ENCODE assay signal across 21 mouse cellular contexts in the genomic region with DNA sequence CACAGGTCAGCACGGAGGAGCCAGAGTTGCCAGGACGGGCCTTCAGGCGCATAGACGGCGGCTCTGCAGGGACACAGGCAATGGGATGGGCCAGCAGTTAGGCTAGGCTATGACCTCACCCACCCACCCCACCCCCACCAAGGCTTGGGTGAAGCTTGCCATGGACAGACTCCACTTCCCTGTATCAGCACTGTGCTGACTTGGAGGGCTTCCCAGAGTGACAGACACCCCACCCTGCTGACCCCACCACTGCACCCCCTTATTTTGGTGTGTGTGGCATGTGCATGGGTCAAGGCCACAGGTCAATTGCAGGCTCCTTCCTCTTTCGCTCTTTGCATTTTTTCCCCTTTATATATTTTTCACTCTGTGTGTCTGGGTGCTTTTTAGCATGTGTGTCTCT. TPM values are rescaled to one million over a fixed set of nuclear protein-coding genes. Genes with fewer than 3 reads are reported as not detected.
DNase-seq lines count a peak whose midpoint lies in the region; ATAC-seq and TF ChIP-seq lines count a peak whose summit lies in the region.
"Had no signal": no experiment of that assay in that cellular context is flagged by ENCODE, and none has a peak within 500 bp of the region (broad histone marks: within the 10 kb centered on the region; RNA-seq: fewer than 3 reads in every experiment).

No protein-coding gene starts in this region.

- H3K27ac ChIP-seq in heart, adult 2 months: no peak overlapping the region
- H3K27ac ChIP-seq in heart, embryonic 11.5 days (ENCODE audit: low read depth, low read length): no peak overlapping the region
- H3K27ac ChIP-seq in lung, postnatal 0 days (ENCODE audit: low read length): no peak overlapping the region
- 0 out of 2 replicates have a peak overlapping the region, but pooled peaks have one; percentile 88 for H3K27ac ChIP-seq in embryonic facial prominence, embryonic 12.5 days
- H3K27ac ChIP-seq: hindbrain, postnatal 0 days; liver, embryonic 15.5 days; midbrain, embryonic 13.5 days had no signal

- peak in 1 of 2 experiments; percentile 52 for DNase-seq in heart, adult 2 months
- DNase-seq in lung, adult 18-20 months: peak; percentile 46 to 48
- DNase-seq in lung, postnatal 0 days (ENCODE audit: low spot score): no peak
- DNase-seq in urinary bladder, adult 2 months (ENCODE audit: low spot score): no peak
- DNase-seq: adrenal gland, postnatal 36 days; cerebellum, adult 18-20 months; cerebellum, postnatal 36 days; embryo, embryonic 11 days; kidney, adult 9 months; layer of hippocampus, adult 9-11 months; lung, postnatal 10 days had no signal

- no peaks in the 10 kb centered on the region for H3K27me3 ChIP-seq in heart, adult 2 months (ENCODE audit: control insufficient read depth, insufficient read depth, low read length)
- no peaks in the 10 kb centered on the region for H3K27me3 ChIP-seq in heart, embryonic 11.5 days (ENCODE audit: control insufficient read depth, insufficient read depth, low read length)
- H3K27me3 ChIP-seq in lung, postnatal 0 days (replicated peaks; ENCODE audit: insufficient read depth, low read length): no peaks in the 10 kb centered on the region
- no peaks in the 10 kb centered on the region for H3K27me3 ChIP-seq in embryonic facial prominence, embryonic 12.5 days
- H3K27me3 ChIP-seq: limb, embryonic 15.5 days; liver, embryonic 15.5 days had no signal

- 47% methylated on average over 6 of the region's 6 CpGs for WGBS in heart, adult 2 months
- 70% methylated on average over 6 of the region's 6 CpGs for WGBS in heart, embryonic 11.5 days (ENCODE audit: insufficient replicate concordance)
- WGBS in lung, postnatal 0 days: 71% methylated on average over 6 of the region's 6 CpGs
- 81% methylated on average over 6 of the region's 6 CpGs for WGBS in embryonic facial prominence, embryonic 12.5 days

- intact Hi-C loops in heart, adult 2 months (cut with DNase I): no loop called here

- H3K36me3 ChIP-seq in heart, adult 2 months (ENCODE audit: control insufficient read depth, insufficient read depth, low read length): no peaks in the 10 kb centered on the region
- H3K36me3 ChIP-seq in heart, embryonic 11.5 days (ENCODE audit: control insufficient read depth, insufficient read depth, low read length): no peaks in the 10 kb centered on the region
- H3K36me3 ChIP-seq in lung, postnatal 0 days (ENCODE audit: insufficient read depth, low read length): no peaks in the 10 kb centered on the region
- no peaks in the 10 kb centered on the region for H3K36me3 ChIP-seq in embryonic facial prominence, embryonic 12.5 days
- H3K36me3 ChIP-seq: liver, embryonic 15.5 days; midbrain, embryonic 13.5 days had no signal

- TF ChIP-seq POLR2A in heart, adult 2 months (IDR thresholded peaks at IDR 0.05; ENCODE audit: insufficient read depth, low read depth, low read length): no peak

- 0 out of 2 replicates have a peak, but pooled peaks cover 1% of the 10 kb centered on the region for H3K4me1 ChIP-seq in heart, adult 2 months (ENCODE audit: control insufficient read depth, insufficient read depth, low read length)
- peaks cover 11% of the 10 kb centered on the region; the same call in 1 of the 2 replicates for H3K4me1 ChIP-seq in heart, embryonic 11.5 days (ENCODE audit: control insufficient read depth, insufficient read depth, low read length)
- no peaks in the 10 kb centered on the region for H3K4me1 ChIP-seq in lung, postnatal 0 days (ENCODE audit: insufficient read depth, low read depth, low read length)
- peaks cover 28% of the 10 kb centered on the region; the same call in 1 of the 2 replicates for H3K4me1 ChIP-seq in embryonic facial prominence, embryonic 12.5 days

- H3K9me3 ChIP-seq in heart, embryonic 11.5 days (replicated peaks; ENCODE audit: control insufficient read depth, low read length): no peaks in the 10 kb centered on the region
- H3K9me3 ChIP-seq in lung, postnatal 0 days (ENCODE audit: low read length): no peaks in the 10 kb centered on the region
- no peaks in the 10 kb centered on the region for H3K9me3 ChIP-seq in embryonic facial prominence, embryonic 12.5 days
- H3K9me3 ChIP-seq: limb, embryonic 15.5 days; liver, embryonic 15.5 days; megakaryocyte, embryonic 14.5 days; midbrain, embryonic 13.5 days had no signal

- 0 out of 2 replicates have a peak, but pooled peaks have one; percentile 29 for TF ChIP-seq EP300 in heart, adult 2 months (IDR thresholded peaks at IDR 0.05; ENCODE audit: insufficient read depth, low read depth, low read length)
- TF ChIP-seq EP300 in lung, postnatal 0 days (IDR thresholded peaks at IDR 0.05): no peak

- ATAC-seq in heart, embryonic 11.5 days (replicated peaks; ENCODE audit: insufficient number of reproducible peaks, low FRiP score, low TSS enrichment): no peak
- no peak for ATAC-seq in lung, postnatal 0 days
- no peak for ATAC-seq in embryonic facial prominence, embryonic 12.5 days (ENCODE audit: insufficient number of reproducible peaks, insufficient read depth, low FRiP score, low TSS enrichment)
- peak; percentile 59 for ATAC-seq in monocyte, adult 5-6 weeks (replicated peaks; ENCODE audit: insufficient number of reproducible peaks, low FRiP score, low TSS enrichment, poor library complexity, severe bottlenecking)
- ATAC-seq: forebrain, embryonic 16.5 days; hindbrain, postnatal 0 days; intestine, embryonic 16.5 days; midbrain, embryonic 13.5 days had no signal

- H3K4me3 ChIP-seq in heart, adult 2 months: no peak overlapping the region
- H3K4me3 ChIP-seq in heart, embryonic 11.5 days (ENCODE audit: low read depth, low read length): no peak overlapping the region
- H3K4me3 ChIP-seq in lung, postnatal 0 days (ENCODE audit: low read depth, low read length): no peak overlapping the region
- H3K4me3 ChIP-seq in embryonic facial prominence, embryonic 12.5 days: no peak overlapping the region
- H3K4me3 ChIP-seq: limb, embryonic 15.5 days; liver, embryonic 15.5 days; megakaryocyte, embryonic 14.5 days; midbrain, embryonic 13.5 days had no signal

- no peaks in the 10 kb centered on the region for H3K79me2 ChIP-seq in heart, adult 2 months (replicated peaks; ENCODE audit: control insufficient read depth, insufficient read depth, low read length)

- no peak overlapping the region for H3K9ac ChIP-seq in heart, adult 2 months (ENCODE audit: low read depth, low read length)
- no peak overlapping the region for H3K9ac ChIP-seq in heart, embryonic 11.5 days (ENCODE audit: low read depth, low read length)
- H3K9ac ChIP-seq in lung, postnatal 0 days (replicated peaks; ENCODE audit: low read depth): no peak overlapping the region
- H3K9ac ChIP-seq in embryonic facial prominence, embryonic 12.5 days: no peak overlapping the region
- H3K9ac ChIP-seq: limb, embryonic 15.5 days; liver, embryonic 15.5 days; midbrain, embryonic 13.5 days had no signal

- no peak overlapping the region for H3K4me2 ChIP-seq in heart, embryonic 11.5 days
- no peak overlapping the region for H3K4me2 ChIP-seq in lung, postnatal 0 days (replicated peaks; ENCODE audit: low read depth, low read length)
- no peak overlapping the region for H3K4me2 ChIP-seq in embryonic facial prominence, embryonic 12.5 days (replicated peaks)
- H3K4me2 ChIP-seq: limb, embryonic 15.5 days; liver, embryonic 15.5 days; midbrain, embryonic 13.5 days had no signal

- TF ChIP-seq CTCF in heart, adult 2 months (IDR thresholded peaks at IDR 0.05): no peak
- no peak for TF ChIP-seq CTCF in lung, postnatal 0 days (IDR thresholded peaks at IDR 0.05)

RNA-seq across cellular contexts. Expression of a gene that starts 3.3 kb away (rescaled TPM):
- total RNA-seq in heart, adult 2 months (2021): 10 to 100 TPM; 24.6 to 27.9 TPM
- 52.2 and 64.5 TPM in 2 replicates for polyA plus RNA-seq in heart, adult 2 months (2012; rRNA removed)
- polyA plus RNA-seq in heart, embryonic 11.5 days (2014; fragmentation: Nextera tagmentation; extraction: Ambion mirVana): 339 and 341 TPM in 2 replicates
- polyA plus RNA-seq in lung, postnatal 0 days (2015; fragmentation: Nextera tagmentation; extraction: Ambion mirVana): 158 and 162 TPM in 2 replicates
- polyA plus RNA-seq in embryonic facial prominence, embryonic 12.5 days (2016; fragmentation: Nextera tagmentation; extraction: Ambion mirVana): 302 and 306 TPM in 2 replicates
- total RNA-seq in monocyte, adult 5-6 weeks (2017): 6.2 to 20.1 TPM (median 15.3 TPM) in 3 replicates
- polyA plus RNA-seq in urinary bladder, adult 2 months (2012; rRNA removed): 277 and 317 TPM in 2 replicates

RNA-seq across cellular contexts. Expression of a gene that starts 8.3 kb away (rescaled TPM):
- 10 to 100 TPM; 60.3 to 67.5 TPM for total RNA-seq in heart, adult 2 months (2021)
- 82.8 and 100 TPM in 2 replicates for polyA plus RNA-seq in heart, adult 2 months (2012; rRNA removed)
- 15.1 and 20.5 TPM in 2 replicates for polyA plus RNA-seq in heart, embryonic 11.5 days (2014; fragmentation: Nextera tagmentation; extraction: Ambion mirVana)
- 138 and 143 TPM in 2 replicates for polyA plus RNA-seq in lung, postnatal 0 days (2015; fragmentation: Nextera tagmentation; extraction: Ambion mirVana)
- polyA plus RNA-seq in embryonic facial prominence, embryonic 12.5 days (2016; fragmentation: Nextera tagmentation; extraction: Ambion mirVana): 25.8 and 26.0 TPM in 2 replicates
- 74.9 to 100 TPM (median 91.0 TPM) in 3 replicates for total RNA-seq in monocyte, adult 5-6 weeks (2017)
- 144 and 157 TPM in 2 replicates for polyA plus RNA-seq in urinary bladder, adult 2 months (2012; rRNA removed)

RNA-seq across cellular contexts. Expression of a gene that starts 28.9 kb away (rescaled TPM):
- total RNA-seq in heart, adult 2 months (2021): 100 to 1,000 TPM; 534 to 613 TPM
- polyA plus RNA-seq in heart, adult 2 months (2012; rRNA removed): 186 and 258 TPM in 2 replicates
- 1,168 and 1,305 TPM in 2 replicates for polyA plus RNA-seq in heart, embryonic 11.5 days (2014; fragmentation: Nextera tagmentation; extraction: Ambion mirVana)
- 972 and 1,016 TPM in 2 replicates for polyA plus RNA-seq in lung, postnatal 0 days (2015; fragmentation: Nextera tagmentation; extraction: Ambion mirVana)
- 1,448 and 1,491 TPM in 2 replicates for polyA plus RNA-seq in embryonic facial prominence, embryonic 12.5 days (2016; fragmentation: Nextera tagmentation; extraction: Ambion mirVana)
- total RNA-seq in monocyte, adult 5-6 weeks (2017): 1,164 to 1,516 TPM (median 1,507 TPM) in 3 replicates
- polyA plus RNA-seq in urinary bladder, adult 2 months (2012; rRNA removed): 903 and 1,312 TPM in 2 replicates

RNA-seq across cellular contexts. Expression of a gene that starts 32.9 kb away (rescaled TPM):
- total RNA-seq in heart, adult 2 months (2021): 1 to 10 TPM; 5.5 to 6.2 TPM
- polyA plus RNA-seq in heart, adult 2 months (2012; rRNA removed): 19.8 and 23.6 TPM in 2 replicates
- polyA plus RNA-seq in heart, embryonic 11.5 days (2014; fragmentation: Nextera tagmentation; extraction: Ambion mirVana): 11.7 and 13.3 TPM in 2 replicates
- polyA plus RNA-seq in lung, postnatal 0 days (2015; fragmentation: Nextera tagmentation; extraction: Ambion mirVana): 36.8 and 40.8 TPM in 2 replicates
- 23.9 and 25.0 TPM in 2 replicates for polyA plus RNA-seq in embryonic facial prominence, embryonic 12.5 days (2016; fragmentation: Nextera tagmentation; extraction: Ambion mirVana)
- total RNA-seq in monocyte, adult 5-6 weeks (2017): 1.5 to 12.8 TPM (median 3.7 TPM) in 3 replicates
- 37.6 and 46.5 TPM in 2 replicates for polyA plus RNA-seq in urinary bladder, adult 2 months (2012; rRNA removed)

RNA-seq across cellular contexts. Expression of a gene that starts 33.1 kb away (rescaled TPM):
- 10 to 100 TPM; 27.0 to 29.3 TPM for total RNA-seq in heart, adult 2 months (2021)
- 41.7 and 43.6 TPM in 2 replicates for polyA plus RNA-seq in heart, adult 2 months (2012; rRNA removed)
- 54.2 and 58.9 TPM in 2 replicates for polyA plus RNA-seq in heart, embryonic 11.5 days (2014; fragmentation: Nextera tagmentation; extraction: Ambion mirVana)
- polyA plus RNA-seq in lung, postnatal 0 days (2015; fragmentation: Nextera tagmentation; extraction: Ambion mirVana): 54.6 and 62.8 TPM in 2 replicates
- 63.0 and 64.4 TPM in 2 replicates for polyA plus RNA-seq in embryonic facial prominence, embryonic 12.5 days (2016; fragmentation: Nextera tagmentation; extraction: Ambion mirVana)
- total RNA-seq in monocyte, adult 5-6 weeks (2017): 45.8 to 57.3 TPM (median 52.8 TPM) in 3 replicates
- 59.9 and 69.6 TPM in 2 replicates for polyA plus RNA-seq in urinary bladder, adult 2 months (2012; rRNA removed)

Comparison
In these comparisons a context has a peak if more than half of its experiments do, and no peak if none do; other contexts are left out.
1. DNase-seq: peak in lung, adult 18-20 months (2 of 2); none in lung, postnatal 0 days (single experiment) and urinary bladder, adult 2 months (single experiment).